Mouse (Mus musculus) bone marrow, adult 2 months (tissue): ENCODE measurements at regions not wholly inside any gene's neighbourhood (a gene's known extent, or its start where the extent isn't known, plus 50 kb on each side); places are given as distances from the start of the nearest gene placed in this dataset.

Source experiments
- CTCF ChIP-seq: fragments of 200-500 bp; IDR thresholded peaks from 2 replicates; pipeline ENCODE4 v1.5.1; 2011; ENCODE audit warnings: low read length, control low read depth; ENCODE audit not compliant: control insufficient read depth, insufficient read depth
- POLR2A ChIP-seq: fragments of 200-500 bp; IDR thresholded peaks from 2 replicates; pipeline ENCODE4 v1.6.1; 2011; ENCODE audit warnings: low read depth, mild to moderate bottlenecking, control low read depth, low read length, borderline replicate concordance; ENCODE audit not compliant: control insufficient read depth

DNA sequence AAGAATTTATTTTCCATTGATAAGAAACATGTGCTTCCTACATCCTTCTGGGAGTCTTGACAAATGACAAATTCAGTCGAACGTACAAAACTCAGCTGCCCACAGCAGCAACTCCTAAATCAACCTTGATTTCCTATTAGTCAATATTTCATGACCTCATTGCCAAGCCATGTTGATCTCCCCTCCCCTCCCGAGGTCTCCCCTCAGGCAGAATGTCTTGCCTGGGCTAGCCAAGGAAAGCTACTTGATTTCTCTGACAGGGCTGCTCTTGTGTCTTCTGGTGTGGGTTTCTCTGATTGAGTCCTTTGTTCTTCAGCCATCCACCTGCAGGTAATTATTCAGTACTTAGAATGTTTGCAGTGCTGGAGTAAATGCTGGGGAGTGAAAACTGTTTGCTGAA is 58.7 kb upstream of the Tpm1 start:
- TF ChIP-seq POLR2A (no peak), CTCF (no peak)
